Mouse (Mus musculus): Measurements from ENCODE around the gene Slf2. TPM values are rescaled to one million over a fixed set of nuclear protein-coding genes. Genes with fewer than 3 reads are reported as not detected.

The Slf2 gene
- polyA plus RNA-seq, 1 experiment, result 7.7 TPM

- H3K4me1 ChIP-seq (ENCODE audit: control insufficient read depth, insufficient read depth, low read length), result no peaks in the 10 kb centered on the region
- 32% methylated on average over 22 of the region's 22 CpGs for WGBS
- H3K4me3 ChIP-seq (replicated peaks; ENCODE audit: control insufficient read depth, low read depth, low read length), result no peak overlapping the region
- H3K27ac ChIP-seq (ENCODE audit: control insufficient read depth, insufficient read depth, low read depth, low read length, poor library complexity), result no peak overlapping the region
- no peak for TF ChIP-seq POLR2A (IDR thresholded peaks at IDR 0.05; ENCODE audit: borderline replicate concordance, control insufficient read depth, low read depth, low read length)
- no peak for TF ChIP-seq CTCF (IDR thresholded peaks at IDR 0.05; ENCODE audit: control insufficient read depth, insufficient read depth, low read length)
Observed at GRCm38 (mm10) chr19:44989567-44990495, 58.9 kb downstream of the Slf2 start.

GRCm38 (mm10) chr19:44991031-44991430, 60.1 kb downstream of the Slf2 start:
- no peak for TF ChIP-seq POLR2A (IDR thresholded peaks at IDR 0.05; ENCODE audit: borderline replicate concordance, control insufficient read depth, low read depth, low read length)
- no peak for TF ChIP-seq CTCF (IDR thresholded peaks at IDR 0.05; ENCODE audit: control insufficient read depth, insufficient read depth, low read length)
- no peak overlapping the region for H3K27ac ChIP-seq (ENCODE audit: control insufficient read depth, insufficient read depth, low read depth, low read length, poor library complexity)
- WGBS, result 83% methylated on average over 8 of the region's 8 CpGs
- no peaks in the 10 kb centered on the region for H3K4me1 ChIP-seq (ENCODE audit: control insufficient read depth, insufficient read depth, low read length)
- no peak overlapping the region for H3K4me3 ChIP-seq (replicated peaks; ENCODE audit: control insufficient read depth, low read depth, low read length)

GRCm38 (mm10) chr19:44992246-44992645, 61.3 kb downstream of the Slf2 start:
- H3K4me1 ChIP-seq (ENCODE audit: control insufficient read depth, insufficient read depth, low read length), result no peaks in the 10 kb centered on the region
- 31% methylated on average over 7 of the region's 7 CpGs for WGBS
- H3K27ac ChIP-seq (ENCODE audit: control insufficient read depth, insufficient read depth, low read depth, low read length, poor library complexity), result no peak overlapping the region
- TF ChIP-seq POLR2A (IDR thresholded peaks at IDR 0.05; ENCODE audit: borderline replicate concordance, control insufficient read depth, low read depth, low read length), result no peak
- TF ChIP-seq CTCF (IDR thresholded peaks at IDR 0.05; ENCODE audit: control insufficient read depth, insufficient read depth, low read length), result no peak
- H3K4me3 ChIP-seq (replicated peaks; ENCODE audit: control insufficient read depth, low read depth, low read length), result no peak overlapping the region

- Histone ChIP-seq H3K27ac (ENCODE audit: control insufficient read depth, insufficient read depth, low read depth, low read length, poor library complexity) (no peak overlapping the region), H3K4me1 (ENCODE audit: control insufficient read depth, insufficient read depth, low read length) (no peaks in the 10 kb centered on the region), H3K4me3 (replicated peaks; ENCODE audit: control insufficient read depth, low read depth, low read length) (no peak overlapping the region)
- WGBS, result 52% methylated on average over 7 of the region's 7 CpGs
- no peak for TF ChIP-seq CTCF (IDR thresholded peaks at IDR 0.05; ENCODE audit: control insufficient read depth, insufficient read depth, low read length)
- TF ChIP-seq POLR2A (IDR thresholded peaks at IDR 0.05; ENCODE audit: borderline replicate concordance, control insufficient read depth, low read depth, low read length), result no peak
Observed at GRCm38 (mm10) chr19:44992712-44993111, 61.8 kb downstream of the Slf2 start.

GRCm38 (mm10) chr19:44997786-44998185, 66.8 kb downstream of the Slf2 start:
- H3K4me1 ChIP-seq (ENCODE audit: control insufficient read depth, insufficient read depth, low read length), result no peaks in the 10 kb centered on the region
- no peak overlapping the region for H3K27ac ChIP-seq (ENCODE audit: control insufficient read depth, insufficient read depth, low read depth, low read length, poor library complexity)
- TF ChIP-seq CTCF (IDR thresholded peaks at IDR 0.05; ENCODE audit: control insufficient read depth, insufficient read depth, low read length) (no peak), POLR2A (IDR thresholded peaks at IDR 0.05; ENCODE audit: borderline replicate concordance, control insufficient read depth, low read depth, low read length) (no peak)
- no peak overlapping the region for H3K4me3 ChIP-seq (replicated peaks; ENCODE audit: control insufficient read depth, low read depth, low read length)
- WGBS, result 76% methylated on average over 11 of the region's 11 CpGs

DNA sequence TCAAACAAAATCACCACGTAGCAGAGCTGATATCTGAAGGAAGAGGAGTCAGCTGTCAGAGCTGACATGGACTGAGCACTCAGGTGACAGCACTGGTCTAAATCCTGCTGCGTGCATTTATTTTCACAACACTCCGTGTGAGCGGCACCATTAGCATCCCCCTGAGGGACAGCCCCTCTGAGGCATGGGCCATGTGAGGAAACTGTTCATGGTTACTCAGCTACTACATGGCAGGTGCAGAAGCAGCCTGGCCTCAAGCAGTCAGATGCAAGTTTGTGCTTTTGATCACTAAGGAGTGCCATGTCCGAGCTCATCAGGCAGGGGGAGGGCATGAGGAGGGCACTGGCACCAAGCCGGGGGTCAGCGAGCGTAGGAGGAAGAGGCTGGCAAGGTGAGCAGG, 68.7 kb downstream of the Slf2 start:
- no peak overlapping the region for H3K4me3 ChIP-seq (replicated peaks; ENCODE audit: control insufficient read depth, low read depth, low read length)
- 85% methylated on average over 8 of the region's 8 CpGs for WGBS
- H3K4me1 ChIP-seq (ENCODE audit: control insufficient read depth, insufficient read depth, low read length), result no peaks in the 10 kb centered on the region
- TF ChIP-seq POLR2A (IDR thresholded peaks at IDR 0.05; ENCODE audit: borderline replicate concordance, control insufficient read depth, low read depth, low read length) (no peak), CTCF (IDR thresholded peaks at IDR 0.05; ENCODE audit: control insufficient read depth, insufficient read depth, low read length) (no peak)
- H3K27ac ChIP-seq (ENCODE audit: control insufficient read depth, insufficient read depth, low read depth, low read length, poor library complexity), result no peak overlapping the region

- Histone ChIP-seq H3K27ac (ENCODE audit: control insufficient read depth, insufficient read depth, low read depth, low read length, poor library complexity) (no peak overlapping the region), H3K4me3 (replicated peaks; ENCODE audit: control insufficient read depth, low read depth, low read length) (no peak overlapping the region), H3K4me1 (ENCODE audit: control insufficient read depth, insufficient read depth, low read length) (peaks cover 2% of the 10 kb centered on the region; the same call in 1 of the 2 replicates)
- TF ChIP-seq POLR2A (IDR thresholded peaks at IDR 0.05; ENCODE audit: borderline replicate concordance, control insufficient read depth, low read depth, low read length) (no peak), CTCF (IDR thresholded peaks at IDR 0.05; ENCODE audit: control insufficient read depth, insufficient read depth, low read length) (no peak)
- 65% methylated on average over 3 of the region's 3 CpGs for WGBS
Observed at GRCm38 (mm10) chr19:45002301-45002700, 71.3 kb downstream of the Slf2 start.

DNA sequence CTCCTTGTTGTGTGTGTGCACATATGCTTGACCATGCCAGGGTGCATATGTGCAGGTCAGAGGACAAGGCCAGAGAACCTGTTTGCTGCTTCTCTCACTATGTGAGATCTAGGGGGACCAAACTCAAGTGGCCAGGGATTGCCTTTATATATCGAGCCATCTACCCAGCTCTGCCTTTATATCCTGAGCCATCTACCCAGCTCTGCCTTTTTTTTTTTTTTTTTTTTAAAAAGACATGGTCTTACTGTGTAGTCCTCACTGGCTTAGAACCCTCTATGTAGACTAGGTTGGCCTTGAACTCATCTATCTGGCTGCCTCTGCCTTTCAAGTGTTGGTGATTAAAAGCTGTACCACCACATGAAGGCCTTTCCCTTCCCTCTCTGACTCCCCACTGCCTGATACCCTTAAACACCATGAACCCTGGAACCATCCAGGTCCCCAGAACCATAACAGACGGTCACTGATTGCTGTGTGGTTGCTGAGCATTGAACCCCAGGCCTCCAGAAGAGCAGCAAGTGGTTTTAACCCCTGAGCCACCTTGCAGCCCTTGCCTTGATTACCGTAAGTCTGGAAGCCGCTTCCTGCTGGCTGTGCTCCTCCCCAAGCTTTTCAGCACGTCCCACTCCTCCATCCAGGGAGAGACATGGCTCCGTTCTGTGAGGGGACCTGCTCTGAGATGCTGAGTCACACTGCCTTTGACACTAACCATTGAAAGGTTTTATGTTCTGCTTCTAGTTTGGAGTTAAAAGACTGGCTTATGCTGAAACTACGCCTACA, 73.0 kb downstream of the Slf2 start:
- WGBS, result 88% methylated on average over 7 of the region's 7 CpGs

More for the DNA sequence above, 73.0 kb downstream of the Slf2 start:
- Histone ChIP-seq H3K4me3 (replicated peaks; ENCODE audit: control insufficient read depth, low read depth, low read length) (no peak overlapping the region), H3K27ac (ENCODE audit: control insufficient read depth, insufficient read depth, low read depth, low read length, poor library complexity) (no peak overlapping the region), H3K4me1 (ENCODE audit: control insufficient read depth, insufficient read depth, low read length) (peaks cover 2% of the 10 kb centered on the region; the same call in 1 of the 2 replicates)
- no peak for TF ChIP-seq CTCF (IDR thresholded peaks at IDR 0.05; ENCODE audit: control insufficient read depth, insufficient read depth, low read length)
- no peak for TF ChIP-seq POLR2A (IDR thresholded peaks at IDR 0.05; ENCODE audit: borderline replicate concordance, control insufficient read depth, low read depth, low read length)

Measured in bone marrow, adult 2 months (tissue).